Mouse (Mus musculus) stomach, embryonic 16.5 days (tissue): Measurements from ENCODE around the gene Nt5dc1. TPM values are rescaled to one million over a fixed set of nuclear protein-coding genes. Genes with fewer than 3 reads are reported as not detected.
"Not testable (repeated sequence)": the region's sequence is repeated elsewhere in the genome, so short reads cannot be mapped to it uniquely, and the experiment has no call there.

Experiments used
- ATAC-seq: fragments of 200-750 bp; cut with Nextera tagmentation; 2 replicates; pipeline ENCODE4 v1.8.0; 2017; ENCODE audit warnings: moderate number of reproducible peaks, moderate TSS enrichment; ENCODE audit not compliant: insufficient read depth, low FRiP score
- H3K27ac ChIP-seq: fragments of 300-500 bp; sonication (generic); 2 replicates; pipeline ENCODE4 v1.5.1; 2014; ENCODE audit warnings: low read length
- H3K27me3 ChIP-seq: fragments of 300-500 bp; sonication (generic); 2 replicates; pipeline ENCODE4 v1.6.1; 2014; ENCODE audit warnings: low read length, control low read depth, mixed read lengths; ENCODE audit not compliant: control insufficient read depth, insufficient read depth
- H3K36me3 ChIP-seq: fragments of 300-500 bp; sonication (generic); 2 replicates; pipeline ENCODE4 v1.6.1; 2014; ENCODE audit warnings: low read length; ENCODE audit not compliant: control insufficient read depth, insufficient read depth
- H3K4me1 ChIP-seq: fragments of 300-500 bp; sonication (generic); 2 replicates; pipeline ENCODE4 v1.6.1; 2014; ENCODE audit warnings: low read length, control low read depth, mixed read lengths; ENCODE audit not compliant: control insufficient read depth, insufficient read depth
- H3K4me2 ChIP-seq: fragments of 300-500 bp; sonication (generic); 2 replicates; pipeline ENCODE4 v1.6.1; 2014; ENCODE audit warnings: low read depth, low read length, mixed read lengths
- H3K4me3 ChIP-seq: fragments of 300-500 bp; sonication (generic); replicated peaks from 2 replicates; pipeline ENCODE4 v1.5.1; 2014; ENCODE audit warnings: mild to moderate bottlenecking, low read length
- H3K9ac ChIP-seq: fragments of 300-500 bp; sonication (generic); 2 replicates; pipeline ENCODE4 v1.6.1; 2014; ENCODE audit warnings: low read length
- H3K9me3 ChIP-seq: fragments of 300-500 bp; sonication (generic); replicated peaks from 2 replicates; pipeline ENCODE4 v1.6.1; 2016; ENCODE audit warnings: low read length, control low read depth; ENCODE audit not compliant: control insufficient read depth
- WGBS: fragments of 180-500 bp; shearing (Covaris S2); extraction: QIAGEN DNeasy Blood & Tissue Kit; methylation state at CpG from one replicate; pipeline ENCODE4 v1.1.7; 2014; 5-methylcytosine and 5-hydroxymethylcytosine counted together
- polyA plus RNA-seq: library from polyadenylated mRNA; unstranded; fragments of >200 nt; fragmentation: Nextera tagmentation; extraction: Ambion mirVana; gene quantifications from 2 replicates; pipeline ENCODE4 v1.2.1, GENCODE M21; 2015

The Nt5dc1 gene
- 12.6 and 13.2 TPM in 2 replicates for polyA plus RNA-seq

- no peaks in the 10 kb centered on the region for H3K36me3 ChIP-seq
- H3K4me2 ChIP-seq, result peak within 1 kb of the TSS; percentile 71
- peak within 1 kb of the TSS; percentile 93 for H3K9ac ChIP-seq
- ATAC-seq, result peak; percentile 99
- WGBS, result under 1% methylated on average over 49 of the region's 49 CpGs
- H3K9me3 ChIP-seq, result no peaks in the 10 kb centered on the region
- H3K4me3 ChIP-seq, result peak within 1 kb of the TSS; percentile 86
- H3K27ac ChIP-seq, result peak within 1 kb of the TSS; percentile 88
- H3K4me1 ChIP-seq, result peaks cover 7% of the 10 kb centered on the region
- no peaks in the 10 kb centered on the region for H3K27me3 ChIP-seq
Observed at GRCm38 (mm10) chr10:34418204-34418756, at the start of gene Nt5dc1. TSS of gene Nt5dc1 (minus strand) at chr10:34418552.

GRCm38 (mm10) chr10:34464321-34464720 is 46.0 kb upstream of the Nt5dc1 start:
- ATAC-seq, result no peak
- H3K36me3 ChIP-seq, result no peaks in the 10 kb centered on the region
- no peak overlapping the region for H3K27ac ChIP-seq
- 82% methylated on average over 4 of the region's 4 CpGs for WGBS
- H3K4me3 ChIP-seq, result no peak overlapping the region
- no peaks in the 10 kb centered on the region for H3K27me3 ChIP-seq
- H3K9ac ChIP-seq, result no peak overlapping the region
- no peak overlapping the region for H3K4me2 ChIP-seq
- H3K4me1 ChIP-seq, result no peaks in the 10 kb centered on the region
- H3K9me3 ChIP-seq, result no peaks in the 10 kb centered on the region

GRCm38 (mm10) chr10:34461451-34461850 is 43.1 kb upstream of the Nt5dc1 start:
- Histone ChIP-seq H3K4me2 (no peak overlapping the region), H3K9me3 (no peaks in the 10 kb centered on the region), H3K9ac (no peak overlapping the region), H3K4me3 (no peak overlapping the region), H3K27ac (no peak overlapping the region), H3K27me3 (no peaks in the 10 kb centered on the region), H3K4me1 (no peaks in the 10 kb centered on the region), H3K36me3 (no peaks in the 10 kb centered on the region)
- no peak for ATAC-seq
- WGBS, result 52% methylated on average over 4 of the region's 4 CpGs

GRCm38 (mm10) chr10:34449469-34449868 is 31.1 kb upstream of the Nt5dc1 start:
- Histone ChIP-seq H3K9me3 (no peaks in the 10 kb centered on the region), H3K4me3 (no peak overlapping the region), H3K27ac (no peak overlapping the region), H3K4me1 (no peaks in the 10 kb centered on the region), H3K4me2 (no peak overlapping the region), H3K36me3 (no peaks in the 10 kb centered on the region), H3K9ac (no peak overlapping the region), H3K27me3 (no peaks in the 10 kb centered on the region)
- ATAC-seq, result no peak
- 61% methylated on average over 1 of the region's 1 CpGs for WGBS

- 92% methylated on average over 6 of the region's 14 CpGs for WGBS
- not testable (repeated sequence) for H3K9ac ChIP-seq, H3K27ac ChIP-seq, H3K4me3 ChIP-seq, H3K9me3 ChIP-seq, H3K4me1 ChIP-seq, H3K27me3 ChIP-seq, H3K36me3 ChIP-seq, H3K4me2 ChIP-seq, ATAC-seq
Observed at GRCm38 (mm10) chr10:34434191-34434590, 15.8 kb upstream of the Nt5dc1 start.

GRCm38 (mm10) chr10:34431783-34432182 is 13.4 kb upstream of the Nt5dc1 start:
- no peaks in the 10 kb centered on the region for H3K27me3 ChIP-seq
- no peak overlapping the region for H3K9ac ChIP-seq
- H3K27ac ChIP-seq, result no peak overlapping the region
- no peaks in the 10 kb centered on the region for H3K9me3 ChIP-seq
- H3K4me1 ChIP-seq, result no peaks in the 10 kb centered on the region
- no peak for ATAC-seq
- no peaks in the 10 kb centered on the region for H3K36me3 ChIP-seq
- no peak overlapping the region for H3K4me2 ChIP-seq
- H3K4me3 ChIP-seq, result no peak overlapping the region

- ATAC-seq, H3K4me1 ChIP-seq, H3K27me3 ChIP-seq, H3K36me3 ChIP-seq, H3K9me3 ChIP-seq: not testable (repeated sequence)
- WGBS, result 68% methylated on average over 4 of the region's 4 CpGs
- peak overlapping the region; percentile 35; the same call in 1 of the 2 replicates for H3K27ac ChIP-seq
- peak overlapping the region; percentile 71 for H3K4me2 ChIP-seq
- H3K9ac ChIP-seq, result peak overlapping the region; percentile 93
- H3K4me3 ChIP-seq, result peak overlapping the region; percentile 86
Observed at GRCm38 (mm10) chr10:34418794-34419193, 442 bp upstream of the Nt5dc1 start.

- Histone ChIP-seq H3K9me3 (no peaks in the 10 kb centered on the region), H3K27ac (no peak overlapping the region), H3K4me1 (no peaks in the 10 kb centered on the region), H3K4me2 (no peak overlapping the region), H3K27me3 (no peaks in the 10 kb centered on the region), H3K4me3 (no peak overlapping the region), H3K36me3 (no peaks in the 10 kb centered on the region), H3K9ac (no peak overlapping the region)
- ATAC-seq, result no peak
Observed at GRCm38 (mm10) chr10:34399267-34399666, 19.1 kb downstream of the Nt5dc1 start.

GRCm38 (mm10) chr10:34396959-34397358 is 21.4 kb downstream of the Nt5dc1 start:
- Histone ChIP-seq H3K4me1 (no peaks in the 10 kb centered on the region), H3K9me3 (no peaks in the 10 kb centered on the region), H3K27me3 (no peaks in the 10 kb centered on the region), H3K4me2 (no peak overlapping the region), H3K4me3 (no peak overlapping the region), H3K27ac (no peak overlapping the region), H3K36me3 (no peaks in the 10 kb centered on the region), H3K9ac (no peak overlapping the region)
- no peak for ATAC-seq
- WGBS, result 86% methylated on average over 4 of the region's 4 CpGs
